Mouse (Mus musculus) cerebellum, adult 18-20 months (tissue): Measurements from ENCODE around the gene Dsp.

Experiments used
- DNase-seq, 2 experiments: peaks; one replicate each; pipeline ENCODE4 v3.0.0; 2021

The Dsp gene

DNA sequence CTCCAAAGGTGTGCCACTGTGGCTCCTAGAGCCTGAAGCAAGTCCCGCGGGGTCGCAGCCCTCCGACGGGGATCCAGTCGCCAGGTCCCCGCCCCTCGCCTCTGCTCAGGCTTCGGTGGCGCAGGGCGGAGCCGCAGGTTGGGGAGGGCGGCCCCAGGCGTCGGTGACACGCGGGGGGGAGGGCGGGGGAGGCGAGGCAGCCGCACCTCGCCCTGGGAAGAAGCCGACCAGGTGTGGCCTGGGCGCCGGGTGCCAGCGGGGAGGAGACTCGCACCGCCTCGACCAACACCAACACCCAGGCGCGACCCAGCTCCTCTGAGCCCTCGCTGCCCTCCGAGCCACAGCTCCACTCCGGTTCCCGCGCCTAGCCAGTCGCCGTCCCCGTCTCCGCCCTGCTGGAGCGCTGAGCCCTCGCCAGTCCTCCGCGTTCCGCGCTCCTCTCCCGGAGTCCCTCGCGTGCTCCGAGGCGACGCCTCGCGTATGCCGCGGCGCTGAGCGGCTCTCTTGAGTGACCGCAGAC, at the start of gene Dsp:
TSS of gene Dsp (plus strand) at position 226 of the 520 bp plus-strand sequence.
- DNase-seq: peak; percentile 3 to 9

DNA sequence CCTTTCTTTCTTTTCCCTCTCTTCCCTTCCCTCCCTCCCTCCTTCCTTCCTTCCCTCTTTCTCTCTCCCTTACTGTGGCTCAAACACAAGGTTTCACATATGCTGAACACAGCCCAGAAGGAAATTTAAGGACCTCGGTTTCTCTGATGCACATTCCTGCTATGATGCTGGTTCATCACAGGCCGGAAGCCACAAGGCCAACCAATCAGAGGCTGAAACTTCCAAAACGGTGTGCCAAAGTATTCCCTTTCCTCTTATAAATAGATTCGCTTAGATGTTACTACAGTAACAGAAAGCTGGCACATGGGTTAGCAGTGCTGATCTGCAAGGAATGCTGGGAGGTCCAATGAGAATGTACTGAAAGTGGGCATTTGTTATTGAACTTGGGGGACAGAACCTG, 47.7 kb upstream of the Dsp start:
- no peak for DNase-seq

DNA sequence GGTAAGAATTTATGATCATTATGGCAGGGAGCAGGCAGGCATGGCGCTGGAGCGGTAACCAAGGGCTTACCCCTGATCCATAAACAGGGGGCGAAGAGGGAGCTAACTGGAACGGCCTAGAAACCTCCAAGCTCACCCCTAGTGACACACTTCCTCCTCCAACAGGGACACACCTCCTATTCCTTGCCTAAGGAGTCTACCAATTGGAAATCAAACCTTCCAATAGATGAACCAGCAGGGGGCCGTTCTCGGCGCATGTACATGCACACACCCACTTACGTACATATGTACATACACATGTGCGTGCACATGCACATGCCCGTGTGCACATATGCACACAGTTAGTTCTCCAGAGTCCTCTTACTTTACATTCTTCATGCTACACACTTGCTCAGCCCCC, 46.6 kb upstream of the Dsp start:
- DNase-seq: no peak

DNA sequence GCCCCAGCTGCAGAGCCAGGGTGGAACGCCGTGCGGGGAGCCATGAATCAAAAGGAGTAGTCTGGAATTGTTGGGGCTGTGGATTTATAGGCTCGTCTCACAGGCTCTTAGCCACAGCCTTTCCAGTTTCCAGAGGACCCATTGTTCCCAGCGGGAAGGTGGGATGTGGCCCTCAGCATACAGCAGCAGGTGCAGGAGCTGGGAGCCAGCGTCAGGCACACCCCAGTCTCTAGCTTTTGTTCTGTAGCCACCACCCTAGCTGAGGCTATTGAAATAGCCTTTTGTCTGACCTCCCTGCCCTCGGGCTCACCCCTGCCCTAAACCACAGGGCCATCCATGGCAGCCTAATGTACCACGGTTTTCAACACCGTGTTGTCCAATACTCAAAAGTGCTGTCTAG, 42.0 kb upstream of the Dsp start:
- DNase-seq: no peak

DNA sequence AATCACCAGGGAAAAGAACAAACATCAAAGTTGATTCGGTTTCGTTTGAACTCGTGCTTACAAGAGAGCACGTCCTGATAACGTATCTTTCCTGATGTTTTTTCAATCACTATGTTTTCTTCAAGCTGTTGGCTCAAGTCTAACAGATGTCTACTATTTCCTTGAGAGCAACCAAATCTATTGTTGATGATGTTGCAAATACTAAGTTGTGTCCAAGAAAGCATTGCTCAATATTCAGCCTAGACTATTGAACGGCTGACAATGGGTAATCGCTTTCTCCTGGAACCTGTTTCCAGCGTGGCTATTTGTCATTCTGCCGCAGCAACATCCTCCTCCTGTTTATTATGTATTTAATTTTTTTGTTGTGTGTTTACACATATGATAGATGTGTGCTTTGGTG, 28.8 kb upstream of the Dsp start:
- DNase-seq: no peak

DNA sequence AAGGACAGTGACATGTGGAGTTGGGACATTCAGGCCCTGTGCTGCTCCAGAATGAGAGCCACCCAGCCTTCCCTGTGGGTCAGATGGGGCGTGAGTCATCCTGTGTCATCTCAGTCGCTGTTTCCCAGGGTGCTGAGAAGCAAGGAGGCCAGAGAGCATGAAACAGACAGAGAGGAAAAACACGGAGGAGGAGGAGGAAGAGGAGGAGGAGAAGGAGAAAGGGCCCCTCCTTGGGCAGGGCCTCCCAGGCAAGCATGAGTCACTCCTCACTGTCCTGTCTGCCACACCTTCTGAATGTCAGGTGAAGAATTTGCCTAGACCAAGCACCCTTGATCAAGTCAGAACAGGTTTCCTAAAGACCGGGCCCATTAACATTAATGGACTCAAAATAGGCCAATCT, 27.4 kb upstream of the Dsp start:
- no peak for DNase-seq

DNA sequence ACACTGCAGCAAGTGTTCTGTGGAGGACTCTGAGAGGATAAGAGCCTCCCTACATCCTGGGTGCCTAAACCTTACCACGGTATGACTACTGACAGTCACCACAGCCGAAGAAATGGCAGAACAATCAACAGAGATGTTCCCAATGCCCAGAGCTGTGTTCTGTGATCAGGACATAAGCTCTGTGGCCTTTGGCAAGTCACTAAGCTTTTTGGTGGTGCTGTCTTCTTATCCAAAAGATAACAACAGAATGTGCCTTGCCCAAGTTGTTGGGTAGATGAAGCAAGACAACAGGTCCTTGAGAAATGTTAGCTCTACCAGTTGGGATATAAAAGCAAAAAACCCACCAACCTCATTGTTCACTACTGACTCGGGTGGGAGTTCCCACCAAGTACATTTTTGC, 23.4 kb upstream of the Dsp start:
- no peak for DNase-seq

DNA sequence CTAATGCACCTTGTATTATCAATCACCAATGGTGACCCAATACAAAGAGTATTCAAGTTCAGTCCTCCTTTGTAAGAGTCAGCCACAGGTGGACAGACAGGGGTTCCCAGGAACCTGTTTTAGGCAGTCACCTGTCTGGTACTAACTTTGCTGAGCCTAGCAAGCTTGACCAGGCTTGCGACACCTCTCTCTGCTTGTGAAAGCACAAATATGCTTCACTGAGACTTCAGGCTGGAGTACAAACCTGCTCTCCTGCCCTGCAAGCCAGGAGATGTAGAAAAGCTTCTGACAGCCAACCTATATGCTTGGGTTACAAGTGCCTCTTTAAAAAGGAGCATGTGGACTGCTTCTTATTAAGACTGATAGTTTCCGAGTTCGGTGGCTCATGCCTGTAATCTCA, 22.8 kb upstream of the Dsp start:
- DNase-seq: no peak

DNA sequence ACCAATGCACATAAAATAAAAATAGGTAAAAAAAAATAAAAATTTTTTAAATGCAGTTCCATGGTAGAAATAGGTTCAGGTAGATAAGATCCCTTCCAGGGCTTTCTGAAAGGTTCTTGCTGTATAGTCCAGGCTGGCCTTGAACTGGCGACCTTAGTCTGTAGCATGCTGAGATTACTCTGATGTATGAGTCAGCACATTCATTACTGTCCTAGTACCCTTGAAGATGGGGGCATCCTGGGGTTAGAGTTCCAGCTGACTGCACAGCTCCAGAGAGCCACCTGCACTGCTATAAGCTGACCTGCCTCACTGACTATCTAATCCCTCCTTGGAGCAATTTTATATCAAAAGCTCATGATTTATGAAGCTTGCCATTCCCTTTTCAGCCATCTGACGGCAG, 21.6 kb upstream of the Dsp start:
- DNase-seq: no peak

DNA sequence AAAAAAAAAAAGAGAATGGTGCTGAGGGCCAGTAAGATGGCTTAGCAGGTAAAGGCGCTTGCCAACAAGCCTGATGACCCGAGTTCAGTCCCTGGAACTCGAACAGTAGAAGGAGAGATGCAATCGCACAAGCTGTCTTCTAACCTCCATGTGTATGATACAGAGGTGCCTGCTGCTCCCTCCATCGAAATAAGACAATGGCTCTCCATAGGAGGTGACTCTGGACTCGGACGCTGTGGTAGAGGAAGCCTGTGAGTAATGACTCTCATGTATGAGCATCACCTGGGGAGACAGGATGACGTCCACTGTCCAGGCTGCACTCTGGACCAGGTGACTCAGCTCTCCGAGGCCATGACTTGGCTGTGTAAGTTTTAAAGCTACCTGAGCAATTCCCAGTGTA, 21.0 kb upstream of the Dsp start:
- DNase-seq: no peak

DNA sequence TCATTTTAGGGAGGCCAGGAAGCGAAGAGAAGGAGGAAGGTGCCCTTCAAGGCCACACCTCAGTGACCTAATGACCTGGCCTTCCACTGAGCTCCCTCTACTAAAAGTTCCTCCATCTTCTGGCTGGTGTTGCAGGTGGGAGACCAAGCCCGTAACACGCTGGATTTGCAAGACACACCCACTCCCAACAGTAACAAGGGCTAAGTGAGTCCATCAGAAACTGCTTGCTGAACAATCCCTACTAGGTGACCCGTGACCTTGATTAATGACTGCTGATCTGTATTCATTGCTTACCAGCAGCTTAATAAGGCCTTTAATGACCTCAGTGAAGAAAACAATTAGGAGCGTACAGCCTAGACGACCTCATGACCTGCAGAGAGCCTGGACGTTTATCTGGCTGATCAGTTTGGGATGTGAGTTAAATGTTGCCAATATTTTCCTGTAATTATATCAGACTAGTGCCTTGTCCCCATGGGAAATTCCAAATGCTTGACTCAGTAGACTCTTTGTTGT, 18.0 kb upstream of the Dsp start:
- DNase-seq: no peak

DNA sequence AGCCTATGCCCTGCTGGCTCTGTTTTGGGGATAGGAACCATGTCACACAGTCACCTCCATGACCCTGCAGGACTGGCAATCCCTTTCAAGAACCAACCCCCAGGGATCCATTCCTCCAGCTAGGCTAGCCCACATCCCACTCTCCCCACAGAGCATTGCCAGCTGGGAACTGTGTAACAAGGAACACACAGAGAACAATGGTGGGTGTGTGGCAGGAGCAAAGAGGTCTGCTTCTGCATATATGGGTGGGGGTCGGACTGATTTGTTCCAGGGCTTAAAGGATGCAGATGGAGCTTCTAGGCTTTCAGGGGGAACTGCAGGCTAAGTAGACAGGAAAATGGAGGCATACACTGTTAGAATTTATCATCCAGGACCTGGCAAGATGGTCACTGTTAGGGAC, 10.6 kb upstream of the Dsp start:
- no peak for DNase-seq

DNA sequence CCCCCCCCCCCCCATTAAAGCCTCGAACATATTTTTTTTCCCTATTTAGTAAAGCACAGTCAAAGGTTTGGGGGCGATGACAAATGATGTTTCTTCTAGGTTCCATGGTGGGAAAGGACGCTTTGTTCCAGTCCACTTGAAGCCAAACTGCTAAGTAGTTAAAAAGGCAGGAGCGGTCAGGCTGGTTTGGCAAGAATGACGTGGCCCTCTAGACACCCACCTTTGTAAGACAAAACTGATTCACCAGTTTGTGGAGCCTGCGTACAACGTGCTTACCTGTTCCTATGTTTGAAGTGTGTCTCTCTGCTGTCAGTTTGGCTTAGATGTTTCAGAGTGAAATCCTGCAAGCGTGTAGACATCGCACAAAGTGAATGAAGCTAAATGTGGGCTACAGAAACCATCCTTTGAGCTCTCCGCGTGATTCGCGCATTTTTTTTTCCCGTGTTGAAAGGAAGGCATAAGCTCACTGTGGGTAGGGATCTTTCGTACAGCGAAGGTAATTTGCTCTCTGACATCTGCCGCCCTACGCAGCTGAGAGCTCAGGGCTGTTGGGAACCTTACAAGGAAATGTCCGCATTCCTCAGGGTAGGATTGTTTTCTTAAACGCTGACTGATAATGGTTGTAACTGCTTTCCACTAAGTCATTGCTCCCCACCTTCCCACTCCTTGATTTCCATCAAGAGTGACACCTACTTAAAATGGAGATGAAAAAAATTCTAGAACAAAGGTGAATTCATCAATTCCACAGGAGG, 6.0 kb upstream of the Dsp start:
- no peak for DNase-seq

DNA sequence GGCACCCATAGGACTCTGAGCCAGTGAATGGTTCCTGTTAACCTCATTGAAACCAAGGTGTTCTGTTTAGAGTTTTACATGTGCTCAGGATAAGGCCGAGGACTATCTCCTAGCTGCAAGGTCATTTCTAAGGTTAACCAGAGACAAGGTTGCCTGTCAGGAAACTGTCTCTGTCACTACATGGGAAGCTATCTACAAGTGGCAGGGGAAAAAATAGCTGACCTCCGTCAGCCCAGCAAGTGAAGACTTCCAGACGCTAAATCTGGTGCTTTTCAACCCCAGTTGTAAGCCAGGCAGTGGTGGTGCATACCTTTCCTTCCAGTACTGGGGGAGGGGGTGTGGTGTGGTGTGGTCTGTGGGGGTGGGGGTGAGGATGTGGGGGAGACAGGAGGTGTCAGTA, 2.7 kb upstream of the Dsp start:
- DNase-seq: no peak

DNA sequence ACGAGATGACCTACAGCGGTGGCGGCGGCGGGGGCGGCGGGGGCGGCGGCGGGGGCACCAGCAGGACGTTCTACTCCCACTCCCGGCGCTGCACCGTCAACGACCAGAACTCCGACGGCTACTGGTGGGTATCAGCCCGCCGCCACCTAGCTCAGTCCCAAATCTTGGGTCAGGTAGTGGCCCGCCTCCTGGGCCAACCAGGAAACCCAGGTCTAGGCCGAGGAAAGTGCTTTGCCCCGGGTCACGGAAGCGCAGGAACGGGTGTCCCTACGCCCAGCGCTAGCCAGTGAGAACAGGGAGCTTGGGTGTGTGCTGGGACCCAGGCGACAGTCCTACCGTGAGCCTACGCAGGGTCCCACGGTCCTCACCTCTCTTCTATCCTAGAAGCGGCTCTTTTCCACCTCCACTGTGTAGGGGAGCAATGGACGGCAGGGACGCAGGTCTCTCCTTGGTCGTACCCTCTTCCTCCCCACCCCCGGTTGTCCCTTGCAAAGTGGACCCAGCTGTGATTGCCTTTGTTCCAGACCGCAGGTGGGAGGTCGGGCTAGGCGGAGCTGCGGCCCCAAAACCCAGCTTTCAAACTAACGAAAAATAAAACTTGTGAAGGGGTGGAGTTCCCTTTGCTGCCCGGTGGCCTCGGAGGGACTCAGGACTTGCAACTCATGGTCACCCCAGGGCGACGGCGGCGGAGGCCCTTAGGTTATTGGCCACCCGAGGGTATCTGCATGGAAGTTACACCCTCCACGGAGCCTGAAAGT, 756 bp downstream of the Dsp start:
- DNase-seq: no peak

DNA sequence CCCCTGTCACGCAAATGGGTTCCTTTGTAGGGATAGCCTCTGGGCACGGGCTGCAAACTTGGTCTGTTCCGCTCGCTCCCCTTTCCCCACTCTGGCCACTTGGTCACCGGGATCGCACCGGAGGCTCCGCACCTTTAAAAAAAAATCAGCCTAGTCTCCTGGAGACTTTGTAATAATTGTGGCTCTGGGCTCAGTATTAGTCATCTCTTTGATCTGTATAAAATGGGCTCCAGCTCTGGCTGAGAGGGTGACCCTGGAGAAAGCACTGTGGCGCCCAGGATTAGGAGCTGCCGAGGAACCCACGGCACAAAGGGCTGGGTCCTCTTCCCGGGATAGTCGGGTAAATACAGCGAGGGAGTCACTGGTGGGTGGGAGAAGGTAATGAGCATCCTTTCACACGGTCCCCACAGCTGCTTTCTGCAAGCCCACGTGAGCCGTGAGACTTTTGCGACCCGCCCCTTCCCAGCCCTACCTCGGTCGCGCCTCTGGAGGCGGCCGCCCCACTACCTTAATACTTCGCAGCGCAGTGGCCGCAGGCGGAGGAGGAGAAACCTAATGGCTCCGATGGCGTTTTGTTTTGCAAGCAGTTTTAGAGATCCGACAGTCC, 1.4 kb downstream of the Dsp start:
- DNase-seq: no peak

DNA sequence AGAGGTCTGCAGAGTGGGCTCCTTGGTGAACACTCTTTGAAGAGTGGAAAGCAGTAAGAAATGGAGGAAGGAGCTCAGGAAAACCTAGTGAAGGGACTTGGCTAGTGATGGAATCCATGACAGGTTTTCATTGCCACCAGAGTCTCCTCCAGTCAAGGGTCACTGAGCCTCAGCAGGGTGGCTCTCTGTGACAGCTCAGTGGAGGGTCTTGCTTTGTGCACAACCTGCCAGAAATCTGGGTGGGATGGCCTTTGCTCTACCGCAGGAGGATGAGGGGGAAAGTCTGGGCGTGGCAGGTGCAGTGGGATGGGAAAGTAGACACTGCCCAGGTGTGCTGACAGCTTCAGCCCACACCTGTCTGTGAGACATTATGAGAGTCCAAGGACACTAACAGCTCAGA, 4.4 kb downstream of the Dsp start:
- DNase-seq: no peak

DNA sequence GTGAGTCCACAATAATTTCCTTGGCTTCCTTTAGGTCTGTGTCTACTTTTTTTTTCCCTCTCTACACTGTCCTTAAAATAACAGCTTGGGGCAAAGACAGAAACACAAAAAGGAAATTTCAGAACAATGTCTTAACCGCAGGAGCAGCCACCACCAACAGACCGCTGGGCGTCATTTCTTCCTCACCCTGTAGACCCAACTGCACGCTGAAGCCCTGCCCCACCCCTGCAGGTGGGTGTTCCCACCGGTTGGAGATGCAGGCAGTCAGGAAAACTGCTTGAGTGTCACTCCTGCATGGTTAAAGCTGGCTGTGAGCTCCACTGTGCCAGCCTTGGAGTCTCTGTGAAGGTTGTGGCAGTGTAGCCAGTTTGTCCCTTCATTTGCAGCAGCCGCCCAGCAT, 6.5 kb downstream of the Dsp start:
- DNase-seq: no peak

DNA sequence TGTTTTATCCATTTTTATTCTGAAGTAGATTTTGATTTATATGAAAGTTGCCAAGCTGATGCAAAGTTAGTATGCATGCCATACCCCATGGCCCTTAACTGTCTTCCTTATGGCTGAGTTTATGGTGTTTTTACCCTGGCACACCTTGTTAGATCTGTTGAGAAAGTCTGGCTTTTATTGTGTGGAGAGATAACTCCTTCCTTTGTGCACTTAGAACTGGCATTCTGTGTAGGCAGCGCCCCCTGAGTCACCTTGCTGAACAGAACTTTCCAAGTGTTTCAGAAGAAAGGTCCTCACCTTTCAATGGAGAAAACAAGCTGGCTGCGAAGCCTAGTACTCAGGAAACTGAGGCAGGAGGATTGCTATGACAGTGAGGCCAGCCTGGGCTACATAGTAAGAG, 10.9 kb downstream of the Dsp start:
- no peak for DNase-seq

DNA sequence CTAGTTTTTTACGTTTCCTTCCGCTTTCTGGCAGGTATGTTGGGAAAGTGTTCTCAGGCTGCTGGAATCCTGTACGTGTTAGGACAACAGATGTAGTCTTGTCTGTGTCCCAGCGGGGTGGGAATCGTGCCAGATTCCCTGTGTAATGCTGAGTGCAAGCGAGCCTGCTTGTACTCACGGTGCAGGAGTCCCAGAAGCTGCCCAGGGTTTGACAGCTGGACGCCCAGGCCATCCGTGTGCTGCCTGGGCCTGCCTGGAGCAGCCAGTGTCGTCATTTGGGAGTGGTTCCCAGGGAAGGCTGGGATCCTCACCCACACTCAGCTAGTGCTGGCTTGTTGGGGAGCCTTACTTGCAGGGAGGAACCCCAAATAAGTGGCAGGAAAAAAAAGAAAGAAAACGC, 11.6 kb downstream of the Dsp start:
- DNase-seq: peak in 1 of 2 experiments; percentile 5

DNA sequence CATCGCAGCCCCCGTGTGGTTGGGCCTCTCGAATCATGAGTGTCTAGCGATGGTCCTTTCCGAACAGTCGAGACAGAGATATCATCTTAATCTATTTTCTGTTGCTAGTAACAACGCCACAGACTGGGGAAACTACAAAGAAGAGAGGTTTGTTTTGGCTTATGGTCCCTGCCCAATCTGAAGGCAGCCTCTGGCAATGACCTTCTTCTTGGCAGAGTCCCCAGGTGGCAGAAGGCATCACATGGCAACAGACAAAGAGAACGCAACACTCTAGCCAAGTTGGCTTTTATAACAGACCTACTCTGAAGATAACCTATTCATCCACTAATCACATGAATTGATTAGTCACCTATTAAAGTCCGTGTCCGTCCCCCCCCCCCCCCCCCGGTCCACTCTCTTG, 13.8 kb downstream of the Dsp start:
- peak; percentile 22 to 37 for DNase-seq

DNA sequence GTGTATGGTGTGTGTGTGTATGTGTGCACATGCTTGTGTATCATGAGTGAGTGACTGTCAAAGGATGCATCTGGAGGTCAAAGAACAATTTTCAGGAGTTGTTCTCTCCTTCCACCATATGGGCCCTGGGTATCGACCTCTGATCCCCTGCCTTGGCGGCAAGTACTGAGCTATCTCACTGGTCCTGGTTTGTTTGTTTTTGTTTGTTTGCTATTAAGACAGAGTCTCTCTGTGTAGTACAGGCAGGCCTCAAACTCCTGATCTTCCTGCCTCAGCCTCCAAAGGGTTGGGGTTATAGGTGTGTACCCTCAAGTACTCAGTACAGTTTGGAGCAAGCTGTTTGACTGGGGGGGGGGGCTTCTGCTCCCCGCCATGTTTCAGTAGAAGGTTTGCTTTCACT, 16.0 kb downstream of the Dsp start:
- no peak for DNase-seq

DNA sequence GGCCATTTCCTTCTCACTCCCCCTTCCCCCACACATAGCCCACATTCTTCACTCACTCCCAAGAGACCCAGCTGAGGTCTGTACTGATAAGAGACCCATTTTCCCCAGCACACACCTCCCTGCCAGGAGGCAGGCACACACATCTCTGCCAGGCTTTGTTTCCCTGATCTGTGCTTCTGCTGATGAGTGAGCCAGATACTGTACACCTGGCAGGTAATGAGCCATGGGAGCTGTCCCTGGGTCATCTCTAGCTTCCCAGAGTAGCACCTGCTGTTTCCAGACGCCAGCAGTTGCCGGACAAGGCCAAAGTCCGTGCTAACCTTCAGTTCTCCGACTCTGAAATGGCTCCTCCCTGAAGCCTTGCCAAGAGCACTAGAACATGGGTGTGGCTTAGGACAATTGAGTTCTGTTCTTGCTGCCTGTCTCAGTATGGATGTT, 19.6 kb downstream of the Dsp start:
- no peak for DNase-seq

DNA sequence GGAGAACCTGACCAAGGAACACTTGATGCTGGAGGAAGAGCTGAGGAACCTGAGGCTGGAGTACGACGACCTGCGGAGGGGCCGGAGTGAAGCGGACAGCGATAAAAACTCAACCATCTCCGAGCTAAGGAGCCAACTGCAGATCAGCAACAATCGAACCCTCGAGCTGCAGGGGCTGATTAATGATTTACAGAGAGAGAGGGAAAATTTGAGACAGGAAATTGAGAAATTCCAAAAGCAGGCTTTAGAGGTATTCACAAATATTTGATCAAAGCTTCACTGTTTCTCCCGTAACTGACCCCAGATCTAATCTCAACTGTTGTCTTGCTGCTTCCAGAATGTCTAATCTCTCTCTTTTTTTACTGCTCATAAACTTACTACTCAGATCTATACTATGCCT, 42.3 kb downstream of the Dsp start:
- DNase-seq: no peak
